Mouse (Mus musculus) retina, postnatal 1 day (tissue): ENCODE data around the gene Smarcc1.

ENCODE experiments used
- DNase-seq: peaks from one replicate; pipeline ENCODE4 v3.0.0-alpha.2; 2012

Gene Smarcc1

DNA sequence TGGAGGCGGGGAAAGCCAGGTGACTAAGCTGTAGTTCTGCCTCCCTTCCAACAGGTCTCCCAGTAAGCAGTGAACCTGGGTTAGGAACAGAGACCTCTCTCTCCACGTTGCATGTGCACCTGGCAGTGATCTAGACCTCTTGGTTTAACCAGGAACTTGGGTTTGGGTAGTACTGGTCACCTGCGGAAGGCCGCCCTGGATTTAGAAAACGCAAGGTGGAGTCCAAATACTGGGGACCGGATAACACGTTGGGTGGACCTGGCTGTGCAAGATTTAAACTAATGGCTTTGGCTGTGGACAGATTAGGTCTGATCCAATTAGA is 127.0 kb downstream of the Smarcc1 start:
- DNase-seq: no peak

DNA sequence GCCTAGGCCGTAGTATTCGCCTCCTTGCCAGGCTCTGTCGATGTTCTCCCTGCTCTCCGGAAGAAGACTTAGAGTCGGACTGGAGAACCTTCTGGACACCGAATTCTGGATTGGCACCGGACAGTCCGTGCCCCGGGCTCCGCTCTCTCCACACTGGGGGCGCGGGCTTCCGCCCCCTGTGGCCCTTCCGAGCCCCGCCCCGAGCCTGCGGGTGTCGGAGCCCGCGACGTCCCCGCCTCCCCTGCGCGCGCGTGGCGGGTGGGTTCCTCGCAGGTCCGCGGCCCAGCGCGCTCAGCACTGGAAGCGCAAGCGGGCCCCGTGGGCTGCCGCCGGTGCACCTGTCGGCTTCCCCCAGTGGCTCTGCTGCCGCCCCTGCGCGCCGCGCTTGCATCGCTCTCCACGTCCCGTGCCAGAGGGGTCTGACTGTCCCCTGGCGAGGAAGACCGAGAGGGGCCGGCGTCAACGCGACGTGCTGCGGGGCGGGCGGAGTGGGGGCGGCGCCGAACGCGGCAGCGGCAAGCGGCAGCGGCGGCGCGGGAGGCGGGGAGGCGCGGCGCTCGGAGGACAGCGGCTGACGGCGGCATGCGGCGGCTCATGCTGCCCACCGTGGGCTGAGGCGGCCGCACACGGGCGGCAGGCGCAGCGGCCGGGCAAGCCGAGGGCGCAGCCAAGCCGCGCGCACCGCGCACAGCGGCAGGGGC is 127.5 kb downstream of the Smarcc1 start:
- peak; percentile 87 for DNase-seq

DNA sequence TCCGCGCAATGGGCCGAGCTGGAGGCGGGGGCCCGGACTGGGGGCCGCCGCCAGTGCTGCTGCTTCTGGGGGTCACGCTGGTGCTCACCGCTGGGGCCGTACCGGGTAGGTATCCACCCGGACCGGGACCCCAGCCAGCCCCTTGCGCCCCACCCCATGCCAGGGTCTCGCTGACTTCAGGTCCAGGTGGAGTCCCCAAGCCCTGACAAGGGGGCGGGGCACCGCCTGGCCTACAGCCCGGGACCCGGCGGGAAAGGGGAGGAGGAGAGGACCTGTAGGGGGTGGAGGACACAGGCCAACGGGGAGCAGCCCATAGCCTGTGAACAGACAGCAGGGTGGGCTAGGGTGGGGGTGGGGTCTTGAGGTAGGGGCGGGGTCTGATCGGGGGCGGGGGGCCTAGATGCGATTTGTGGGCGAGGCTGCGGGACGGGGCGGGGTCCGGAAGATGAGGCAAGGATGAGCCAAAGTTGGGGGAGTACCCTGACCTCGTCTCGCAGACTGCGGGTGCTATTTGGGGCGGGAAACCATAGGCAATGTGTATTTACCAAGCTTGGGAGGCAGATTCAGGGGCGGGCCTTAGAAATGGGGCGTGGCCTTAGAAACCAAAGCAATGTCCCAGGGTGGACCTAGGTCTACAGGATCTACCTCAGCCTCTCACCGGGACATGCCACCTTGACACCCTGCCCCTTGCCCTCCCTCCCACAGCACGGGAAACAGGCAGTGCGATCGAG is 128.2 kb downstream of the Smarcc1 start:
- peak; percentile 92 for DNase-seq

DNA sequence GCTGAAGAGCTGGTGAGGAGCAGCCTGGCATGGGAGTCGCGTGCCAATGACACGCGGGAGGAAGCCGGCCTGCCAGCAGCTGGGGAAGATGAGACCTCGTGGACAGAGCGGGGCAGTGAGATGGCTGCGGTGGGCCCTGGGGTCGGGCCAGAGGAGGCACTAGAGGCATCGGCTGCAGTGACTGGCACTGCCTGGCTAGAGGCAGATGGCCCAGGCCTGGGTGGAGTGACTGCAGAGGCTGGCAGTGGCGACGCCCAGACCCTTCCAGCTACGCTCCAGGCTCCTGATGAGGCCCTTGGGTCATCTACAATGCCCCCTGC is 128.8 kb downstream of the Smarcc1 start:
- DNase-seq: no peak

DNA sequence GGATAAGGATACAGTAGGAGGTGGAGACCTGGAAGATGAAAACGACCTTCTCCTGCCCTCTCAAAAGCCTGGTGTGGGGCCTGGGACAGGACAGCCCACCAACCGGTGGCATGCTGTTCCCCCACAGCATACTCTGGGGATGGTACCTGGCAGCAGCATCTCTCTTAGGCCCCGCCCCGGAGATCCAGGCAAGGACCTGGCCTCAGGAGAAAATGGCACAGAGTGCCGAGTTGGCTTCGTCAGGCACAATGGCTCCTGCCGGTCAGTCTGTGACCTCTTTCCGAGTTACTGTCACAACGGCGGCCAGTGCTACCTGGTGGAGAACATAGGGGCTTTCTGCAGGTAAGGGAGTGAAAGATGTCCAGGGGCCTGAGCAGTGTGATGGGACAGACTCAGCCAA is 129.5 kb downstream of the Smarcc1 start:
- no peak for DNase-seq

DNA sequence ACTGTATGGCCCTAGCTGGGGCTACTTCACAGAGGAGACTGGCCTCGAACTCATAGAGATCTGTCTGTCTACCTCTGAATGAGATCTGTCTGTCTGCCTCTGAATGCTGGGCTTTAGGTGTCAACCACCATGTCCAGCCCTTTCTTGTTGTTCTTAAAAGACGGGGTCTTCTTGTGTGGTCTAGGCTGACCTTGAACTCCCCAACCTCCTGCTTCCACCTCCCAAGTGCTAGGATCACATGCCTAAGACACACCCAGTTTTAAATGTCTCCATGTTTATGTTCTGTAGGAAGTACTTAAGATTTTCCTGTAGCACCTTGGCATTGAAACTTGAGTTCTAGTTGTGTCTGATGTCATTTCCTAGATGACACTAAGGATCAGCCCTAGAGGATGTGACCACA is 131.4 kb downstream of the Smarcc1 start:
- no peak for DNase-seq

DNA sequence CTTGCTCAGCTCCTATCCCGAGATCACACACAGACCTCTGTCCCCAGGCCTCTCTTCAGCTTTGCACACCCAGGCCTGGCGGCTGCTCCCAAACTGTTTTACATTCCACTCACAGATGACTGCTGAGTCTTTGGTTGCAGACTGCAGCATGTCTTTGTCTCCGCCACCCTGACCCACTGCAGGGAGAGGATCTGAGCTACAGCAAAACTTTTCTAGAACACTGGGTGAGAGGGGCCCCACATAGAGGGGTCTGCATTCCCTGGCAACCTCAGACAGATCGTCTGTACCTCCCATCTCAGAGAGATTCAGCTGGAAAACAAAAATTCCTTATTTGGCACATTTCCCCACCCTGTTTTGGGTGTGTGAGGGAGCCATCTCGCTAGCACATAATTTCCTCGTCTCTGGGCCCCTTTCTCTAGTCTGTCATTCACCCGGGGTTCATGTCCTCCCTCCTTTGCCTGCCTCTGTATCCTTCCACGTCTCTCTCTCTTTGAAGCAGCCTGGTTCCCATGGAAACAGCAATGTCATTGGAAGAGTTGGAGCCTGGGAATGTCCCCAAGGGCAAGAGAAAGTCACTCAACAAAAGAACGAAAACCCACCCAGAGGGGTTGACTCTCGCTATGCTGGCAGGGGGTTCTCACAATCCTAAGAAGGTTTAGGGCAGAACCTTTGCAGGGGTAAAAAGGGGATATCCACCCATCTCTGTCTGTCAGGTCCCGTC is 132.5 kb downstream of the Smarcc1 start:
- peak; percentile 75 for DNase-seq

DNA sequence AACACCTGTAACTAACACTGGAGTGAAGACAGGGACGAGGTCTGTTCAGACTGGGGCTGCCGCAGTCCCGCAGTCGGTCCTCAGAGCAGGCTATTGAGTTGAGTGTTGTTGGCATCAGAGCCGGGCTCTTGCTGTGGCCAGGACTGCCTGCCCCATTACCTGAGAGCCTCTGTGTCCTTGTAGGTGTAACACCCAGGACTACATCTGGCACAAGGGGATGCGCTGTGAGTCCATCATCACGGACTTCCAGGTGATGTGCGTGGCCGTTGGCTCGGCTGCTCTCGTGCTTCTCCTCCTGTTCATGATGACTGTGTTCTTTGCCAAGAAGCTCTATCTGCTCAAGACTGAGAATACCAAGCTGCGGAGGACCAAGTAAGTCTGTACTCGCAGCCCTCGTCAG is 133.3 kb downstream of the Smarcc1 start:
- DNase-seq: no peak

DNA sequence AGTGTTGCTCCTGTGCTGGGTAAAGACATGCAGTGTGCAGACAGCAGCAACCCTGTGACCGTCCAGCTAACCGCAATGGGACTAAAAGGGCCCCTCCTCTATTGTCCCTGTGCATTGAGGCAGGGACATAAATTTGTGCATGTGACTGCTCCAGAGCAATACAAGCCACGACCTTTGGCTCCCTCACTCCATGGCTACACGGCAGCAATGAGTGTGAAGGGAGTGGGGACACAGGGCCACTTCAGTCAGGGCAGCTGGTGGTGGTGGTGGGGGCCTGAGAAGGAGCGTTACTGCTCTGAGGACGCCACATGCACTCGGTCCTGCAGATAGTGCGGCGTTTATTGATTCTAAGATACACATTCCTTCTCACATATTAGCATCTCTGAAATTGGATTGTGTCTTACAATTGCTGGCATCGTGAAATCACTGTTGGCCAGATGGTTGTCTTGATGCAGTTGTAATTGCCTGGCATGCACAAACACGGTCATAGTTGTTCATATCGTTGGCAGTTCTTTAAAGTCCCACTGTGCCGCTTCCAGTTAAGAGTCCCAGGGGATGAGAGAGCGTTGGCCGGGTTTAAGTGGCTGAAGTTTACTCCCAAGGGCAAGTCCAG is 138.0 kb downstream of the Smarcc1 start:
- peak; percentile 96 for DNase-seq

DNA sequence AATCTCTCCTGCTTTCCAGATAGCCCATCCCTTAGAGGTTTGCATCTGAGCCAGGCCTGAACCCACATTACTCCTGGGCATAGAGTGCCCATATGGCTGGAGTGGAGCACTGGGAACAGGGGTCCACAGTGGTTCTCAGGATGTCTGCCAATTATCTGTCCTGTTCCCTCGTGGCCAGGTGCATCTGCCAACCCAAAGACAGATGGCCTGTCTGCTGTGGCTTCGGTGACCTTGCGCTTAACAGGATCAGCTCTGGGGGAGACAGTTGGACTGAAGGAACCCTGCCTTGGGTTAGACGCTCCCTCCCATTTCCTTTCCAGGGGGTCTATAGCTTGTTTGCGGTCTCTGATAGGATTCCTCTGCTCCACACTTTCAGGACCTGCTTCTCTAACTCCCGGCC is 141.1 kb downstream of the Smarcc1 start:
- peak; percentile 68 for DNase-seq

DNA sequence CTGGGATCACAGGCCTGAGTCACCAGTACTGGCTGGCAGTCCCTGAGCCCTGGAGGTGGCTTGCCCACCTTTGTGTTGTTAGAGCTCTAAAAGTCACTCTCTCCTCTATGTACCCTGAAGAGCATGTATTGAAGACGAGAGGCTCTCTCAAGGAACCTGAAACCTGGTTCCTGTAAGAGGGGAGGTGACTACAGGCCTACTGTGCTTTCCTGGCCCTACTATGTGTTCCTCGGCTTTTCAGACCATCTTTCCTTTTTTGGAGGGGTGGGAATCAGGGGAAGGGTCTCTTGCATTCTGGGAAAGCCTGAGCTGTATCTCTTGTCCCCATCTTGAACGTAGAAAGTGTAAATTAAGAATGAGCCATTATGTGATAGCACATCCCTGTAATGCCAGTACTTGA is 141.6 kb downstream of the Smarcc1 start:
- no peak for DNase-seq

DNA sequence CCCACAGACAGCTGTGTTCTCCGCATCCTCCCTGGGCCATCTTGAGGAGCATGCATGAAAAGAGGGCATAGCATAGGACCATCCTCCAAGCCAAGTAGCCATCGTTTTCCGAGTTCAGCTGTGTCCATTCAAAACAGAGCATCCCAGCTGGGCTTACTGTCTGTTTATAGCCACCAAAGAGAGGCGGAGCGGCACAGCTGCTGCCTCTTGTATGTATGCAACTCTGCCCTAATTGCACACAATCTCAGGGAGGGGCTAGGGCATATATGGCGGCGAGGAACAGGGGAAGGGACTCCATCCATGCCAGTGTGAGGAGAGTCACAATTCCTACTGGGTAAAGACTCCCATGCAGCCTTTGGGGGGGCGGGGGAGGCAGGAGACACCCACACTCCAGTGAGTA is 145.7 kb downstream of the Smarcc1 start:
- DNase-seq: peak; percentile 57

DNA sequence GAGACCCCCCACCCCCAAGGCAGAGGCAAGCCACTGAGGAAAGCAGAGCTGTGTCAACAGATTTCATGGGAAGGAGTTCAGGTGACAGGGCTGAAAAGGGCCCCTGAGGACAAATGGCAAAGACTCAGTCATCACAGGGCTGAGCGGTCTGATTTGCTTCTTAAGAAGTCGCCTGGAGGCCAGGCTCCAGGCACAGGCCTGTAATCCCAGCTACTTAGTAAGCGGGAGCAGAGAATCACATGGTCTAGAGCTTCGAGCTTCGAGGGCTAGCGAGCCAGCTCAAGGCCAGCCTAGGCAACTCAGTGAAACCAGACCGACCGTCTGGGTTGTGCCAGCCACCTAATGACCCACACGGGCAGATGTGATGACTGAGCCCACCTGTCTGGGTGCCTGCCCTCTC is 147.5 kb downstream of the Smarcc1 start:
- DNase-seq: peak; percentile 61

DNA sequence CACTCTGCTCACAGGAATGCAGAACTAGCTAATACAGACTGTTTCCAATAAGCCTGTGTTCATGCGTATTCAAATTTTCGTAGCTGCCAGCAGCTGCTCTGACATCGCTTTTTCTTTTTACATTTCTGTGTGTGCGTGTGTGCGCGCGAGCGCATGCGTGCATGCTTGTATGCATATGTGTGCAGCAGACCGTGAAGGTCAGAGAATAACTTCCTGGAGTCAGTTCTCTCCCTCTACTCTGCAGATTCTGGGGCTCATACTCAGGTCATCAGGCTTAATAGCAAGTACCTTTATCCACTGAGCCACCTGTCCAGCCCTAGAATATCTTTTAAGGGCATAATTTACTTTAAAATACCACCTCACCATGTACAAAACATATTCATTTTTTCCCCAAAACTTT is 150.9 kb downstream of the Smarcc1 start:
- no peak for DNase-seq

DNA sequence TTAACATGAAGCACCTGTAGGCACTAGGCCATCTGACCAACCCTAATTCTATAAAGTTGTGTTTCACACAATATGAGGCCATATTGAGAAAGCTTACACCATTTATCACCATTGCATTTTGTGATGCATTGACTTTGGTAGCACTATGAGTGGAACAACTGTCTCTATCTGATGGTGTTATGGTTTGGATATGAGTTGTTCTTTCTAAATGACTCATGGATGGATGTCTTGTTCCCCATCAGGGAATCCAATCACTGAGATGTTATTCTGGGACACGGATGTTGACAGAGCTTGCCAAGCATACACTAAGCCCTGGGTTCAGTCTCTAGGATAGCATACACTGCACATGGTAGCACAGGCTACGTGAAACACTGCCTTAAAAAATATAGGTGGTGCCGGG is 154.8 kb downstream of the Smarcc1 start:
- no peak for DNase-seq

DNA sequence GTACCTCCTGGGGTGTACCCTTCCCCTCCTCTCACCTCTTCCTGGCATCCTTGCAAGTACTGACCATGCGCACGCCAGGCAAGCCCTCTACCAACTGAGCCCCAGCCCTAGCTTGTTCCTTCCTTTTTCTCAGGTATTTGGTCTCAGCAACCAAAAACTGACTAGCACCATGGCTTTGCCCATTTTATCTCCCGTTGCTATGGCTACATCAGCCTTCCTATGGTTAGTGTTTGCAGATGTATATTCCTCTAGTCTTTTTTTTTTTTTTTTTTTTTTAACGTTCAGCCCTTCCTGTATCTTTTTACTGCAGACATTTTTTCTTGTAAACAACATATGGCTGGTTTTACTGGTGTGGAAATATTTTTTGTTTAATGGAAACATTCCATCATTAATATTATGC is 156.0 kb downstream of the Smarcc1 start:
- no peak for DNase-seq

DNA sequence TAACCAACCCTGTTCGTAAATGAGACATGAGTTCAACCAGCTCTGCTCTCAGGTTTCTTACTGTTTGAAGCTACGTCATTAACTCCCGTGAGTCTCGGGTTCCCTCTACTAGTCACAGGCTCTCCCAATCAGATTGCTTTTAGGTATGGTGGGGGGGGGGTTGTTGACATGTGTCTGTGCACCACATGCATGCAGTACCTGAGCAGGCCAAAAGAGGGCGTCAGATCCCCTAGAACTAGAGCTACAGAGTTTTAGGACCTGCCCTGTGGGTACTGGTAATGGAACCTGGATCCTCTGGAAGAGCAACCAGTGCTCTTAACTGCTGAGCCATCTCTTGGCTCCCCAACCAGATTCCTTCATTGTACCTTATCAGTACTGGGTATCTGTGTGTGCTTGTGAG is 158.4 kb downstream of the Smarcc1 start:
- DNase-seq: no peak

DNA sequence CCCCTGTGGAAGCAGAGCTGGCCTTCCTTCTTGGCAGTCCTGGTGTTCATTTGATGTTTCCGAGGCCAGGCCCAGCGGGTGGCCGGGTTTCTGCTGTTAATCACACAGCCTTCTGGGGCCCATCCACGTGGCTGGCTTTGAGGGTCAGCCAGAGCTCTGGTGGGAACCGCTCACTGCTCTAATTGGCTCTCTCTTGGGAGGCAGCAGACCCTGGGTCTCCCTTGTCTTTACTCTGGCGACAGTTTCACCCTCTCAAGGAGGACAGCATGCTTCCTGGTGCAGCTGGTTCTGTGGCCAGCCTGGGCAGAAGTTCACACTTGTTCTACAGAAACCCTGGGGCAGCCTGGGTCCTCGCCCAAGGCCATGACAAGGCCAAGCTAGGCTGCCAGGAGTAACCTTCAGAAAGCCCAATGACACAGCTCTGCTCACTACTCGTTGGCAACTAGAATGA is 159.9 kb downstream of the Smarcc1 start:
- peak; percentile 73 for DNase-seq

DNA sequence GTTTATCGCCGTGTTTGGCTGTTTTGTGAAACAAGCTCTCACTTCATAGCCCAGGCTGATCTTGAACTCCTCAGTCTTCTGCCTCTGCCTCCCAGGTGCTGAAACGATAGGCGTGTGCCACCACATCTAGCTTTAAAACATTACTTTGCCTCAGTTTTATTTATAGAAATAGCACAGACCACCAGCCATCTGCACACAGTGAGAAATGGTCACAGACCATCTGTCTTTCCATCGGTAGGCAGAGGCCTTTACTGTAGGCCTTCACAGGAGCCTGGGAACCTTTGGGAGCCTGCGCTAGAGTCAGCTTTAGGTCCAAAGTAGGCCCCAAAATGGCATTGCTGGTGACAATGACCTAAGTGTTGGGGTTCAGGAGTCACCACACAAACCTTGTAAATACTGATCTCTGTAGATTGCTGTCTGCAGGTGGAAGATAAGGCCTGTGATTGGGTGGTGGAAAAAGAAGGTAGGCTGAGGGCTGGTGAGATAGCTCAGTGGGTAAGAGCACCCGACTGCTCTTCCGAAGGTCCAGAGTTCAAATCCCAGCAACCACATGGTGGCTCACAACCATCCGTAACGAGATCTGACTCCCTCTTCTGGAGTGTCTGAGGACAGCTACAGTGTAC is 166.7 kb downstream of the Smarcc1 start:
- no peak for DNase-seq

DNA sequence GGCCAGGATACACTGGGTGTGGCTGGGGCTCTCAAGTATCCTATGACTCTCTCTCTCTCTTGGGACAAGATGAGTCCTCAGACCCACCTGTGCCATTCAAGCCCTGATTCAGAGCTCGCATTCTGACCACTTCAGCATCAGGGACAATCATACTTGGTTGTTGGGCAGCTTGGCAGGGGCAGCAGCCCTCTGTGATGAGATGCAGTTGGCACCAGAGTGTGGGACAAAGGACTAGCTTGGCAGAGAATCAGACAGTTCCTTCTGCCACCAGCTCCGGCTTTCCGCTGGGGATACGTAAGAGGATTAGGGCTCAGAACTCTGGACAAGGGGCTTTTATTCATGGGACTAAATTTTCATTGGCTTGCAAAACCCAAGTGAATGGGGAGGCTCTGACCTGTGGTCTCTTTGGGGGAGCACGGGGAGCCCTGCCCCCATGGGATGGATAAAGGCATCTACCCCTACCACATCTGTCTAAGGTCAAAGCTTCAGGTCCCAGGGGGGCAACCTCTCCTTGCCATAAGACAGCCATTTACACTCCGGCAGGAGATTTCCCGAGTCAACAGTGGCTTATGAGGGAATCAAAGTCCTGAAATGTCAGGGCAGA is 169.9 kb downstream of the Smarcc1 start:
- DNase-seq: peak; percentile 75
